Mouse (Mus musculus) myocyte (in vitro differentiated cells): ENCODE measurements around the gene Cox15.

Experiments used
- CEBPB ChIP-seq: IDR thresholded peaks from 2 replicates; pipeline ENCODE4 v1.6.1; 2011; ENCODE audit warnings: mild to moderate bottlenecking, moderate library complexity; ENCODE audit not compliant: poor library complexity, insufficient read depth, severe bottlenecking
- E2F4 ChIP-seq: IDR thresholded peaks from one replicate; pipeline ENCODE4 v1.6.1; 2011; ENCODE audit warnings: mild to moderate bottlenecking, control low read depth, moderate library complexity; ENCODE audit not compliant: insufficient read depth
- MAX ChIP-seq: IDR thresholded peaks from one replicate; pipeline ENCODE4 v1.6.1; 2011; ENCODE audit warnings: low read depth, mild to moderate bottlenecking, control low read depth
- POLR2A ChIP-seq: IDR thresholded peaks from one replicate; pipeline ENCODE4 v1.6.1; 2011; ENCODE audit warnings: low read depth, mild to moderate bottlenecking, control low read depth, moderate library complexity; ENCODE audit not compliant: insufficient read length
- POLR2AphosphoS2 ChIP-seq: IDR thresholded peaks from one replicate; pipeline ENCODE4 v1.6.1; 2011; ENCODE audit warnings: low read depth, control low read depth; ENCODE audit not compliant: insufficient read length
- TCF3 ChIP-seq: IDR thresholded peaks from one replicate; pipeline ENCODE4 v1.6.1; 2011; ENCODE audit warnings: low read depth, control low read depth; ENCODE audit not compliant: insufficient read length
- USF1 ChIP-seq: IDR thresholded peaks from one replicate; pipeline ENCODE4 v1.6.1; 2011; ENCODE audit warnings: low read depth, mild to moderate bottlenecking, control low read depth, moderate library complexity

DNA sequence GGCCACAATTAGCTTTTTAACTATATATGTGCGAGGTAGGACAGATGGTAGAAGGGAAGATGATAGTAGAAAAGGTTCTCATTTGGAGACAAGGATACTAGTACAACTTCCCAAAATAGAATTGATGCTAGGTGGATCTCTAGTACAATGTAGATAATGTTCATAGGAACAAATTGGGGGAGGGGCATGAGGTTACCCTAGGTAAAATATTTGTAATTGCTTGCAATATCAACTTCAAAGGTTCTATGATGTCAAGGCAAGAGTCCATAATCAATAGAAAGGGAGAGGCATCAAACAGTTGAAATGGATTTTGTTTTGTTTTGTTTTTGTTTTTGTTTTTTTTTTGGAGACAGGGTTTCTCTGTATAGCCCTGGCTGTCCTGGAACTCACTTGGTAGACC lies 41.2 kb upstream of the Cox15 start:
- TF ChIP-seq MAX, result no peak
- no peak for TF ChIP-seq POLR2A
- no peak for TF ChIP-seq E2F4
- no peak for TF ChIP-seq POLR2AphosphoS2
- TF ChIP-seq USF1, result no peak
- TF ChIP-seq CEBPB, result no peak
- TF ChIP-seq TCF3, result no peak
